In the genomic region with DNA sequence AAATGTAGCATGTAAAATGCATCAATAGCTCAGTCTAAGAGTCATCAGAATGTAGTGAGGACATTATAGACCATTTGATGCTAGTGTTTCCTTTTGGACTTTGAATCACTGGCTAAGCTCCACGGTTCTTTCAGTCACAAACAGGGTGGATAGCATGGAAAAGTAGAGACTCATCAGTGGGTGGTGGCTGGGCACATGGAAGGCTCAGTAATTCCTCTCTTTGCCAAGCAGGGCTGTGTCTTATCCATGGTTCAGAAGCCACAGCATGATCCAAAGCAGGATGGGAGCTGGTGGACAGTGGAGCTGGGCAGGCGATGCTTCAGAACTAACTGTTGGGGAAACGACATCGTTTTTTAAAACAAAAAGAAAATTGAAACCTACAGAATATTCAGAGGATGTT, we compare ENCODE assay signal across 28 mouse cellular contexts.
DNase-seq lines count a peak whose midpoint lies in the region.
"Had no signal": no experiment of that assay in that cellular context is flagged by ENCODE, and none has a peak within 500 bp of the region (broad histone marks: within the 10 kb centered on the region; RNA-seq: fewer than 3 reads in every experiment).

No protein-coding gene starts in this region.

- H3K79me2 ChIP-seq in macrophage (ENCODE audit: inconsistent target), result peaks cover 4% of the 10 kb centered on the region; the same call in 1 of the 2 replicates

- DNase-seq in cerebellum, postnatal 14 days, result peak; percentile 50 to 74
- DNase-seq in cerebellum, postnatal 4 days (ENCODE audit: low spot score in 2 of 2), result no peak
- peak; percentile 35 to 37 for DNase-seq in kidney, adult 8-10 months
- no peak for DNase-seq in kidney, adult 18-20 months
- DNase-seq in cerebellum, postnatal 25 days, result peak; percentile 62 to 64
- DNase-seq: adrenal gland, postnatal 25 days; B cell, adult 2 months; gastrocnemius, postnatal 36 days; heart, adult 18-20 months; heart, postnatal 4 days; lung, embryonic 14.5 days; lung, postnatal 14 days; retina, postnatal 1 day; right cerebral cortex, postnatal 25 days had no signal

- WGBS in macrophage (ENCODE audit: missing documents), result 99% methylated on average over 4 of the region's 4 CpGs

- H3K27ac ChIP-seq in macrophage, result 0 out of 2 replicates have a peak overlapping the region, but pooled peaks have one; percentile 24
- H3K27ac ChIP-seq: embryonic facial prominence, embryonic 10.5 days; embryonic facial prominence, embryonic 15.5 days; forebrain, embryonic 12.5 days; hindbrain, embryonic 14.5 days; kidney, postnatal 0 days; layer of hippocampus, adult 2 months; left cerebral cortex, adult 2 months; limb, embryonic 12.5 days; liver, embryonic 15.5 days; midbrain, embryonic 10.5 days; midbrain, embryonic 15.5 days; neural tube, embryonic 15.5 days; stomach, embryonic 15.5 days had no signal

- H3K4me3 ChIP-seq in macrophage (ENCODE audit: inconsistent target), result no peak overlapping the region
- H3K4me3 ChIP-seq: embryonic facial prominence, embryonic 10.5 days; embryonic facial prominence, embryonic 15.5 days; forebrain, embryonic 12.5 days; layer of hippocampus, adult 2 months; left cerebral cortex, adult 2 months; limb, embryonic 12.5 days; liver, embryonic 15.5 days; midbrain, embryonic 10.5 days; midbrain, embryonic 15.5 days; neural tube, embryonic 15.5 days; stomach, embryonic 15.5 days had no signal

- H3K36me3 ChIP-seq in macrophage (ENCODE audit: inconsistent target), result no peaks in the 10 kb centered on the region
- H3K36me3 ChIP-seq: midbrain, embryonic 15.5 days; stomach, embryonic 15.5 days had no signal

Comparison
In these comparisons a context has a peak if more than half of its experiments do, and no peak if none do; other contexts are left out.
1. DNase-seq: peak in cerebellum, postnatal 14 days (2 of 2), kidney, adult 8-10 months (2 of 2) and cerebellum, postnatal 25 days (2 of 2); none in cerebellum, postnatal 4 days (0 of 2) and kidney, adult 18-20 months (single experiment).